Mouse (Mus musculus): ENCODE data around the gene Armt1. TPM values are rescaled to one million over a fixed set of nuclear protein-coding genes. Genes with fewer than 3 reads are reported as not detected.

Gene Armt1
- polyA plus RNA-seq (2015; fragmentation: Illumina TruSeq; extraction: RNeasy Lipid Tissue Mini Kit (QIAGEN cat#74804); ENCODE audit: insufficient read depth, low replicate concordance) = 37.4 TPM

GRCm38 (mm10) chr10:4432123-4432931, at the start of gene Armt1, which contains the start of gene Rmnd1:
TSS of gene Armt1 (plus strand) at chr10:4432467.
TSS of gene Rmnd1 (minus strand) at chr10:4432388.

GRCm38 (mm10) chr10:4387701-4388383, 44.4 kb upstream of the Armt1 start, which contains the start of gene Zbtb2:
TSS of gene Zbtb2 (minus strand) at chr10:4388108.

GRCm38 (mm10) chr10:4482355-4482754, 50.1 kb downstream of the Armt1 start, which contains the start of gene Ccdc170:
TSS of gene Ccdc170 (plus strand) at chr10:4482502.

Other genes with a start within 250 kb of the Armt1 start
- 22.6 TPM for gene Akap12, start 166.1 kb upstream of the Armt1 start, polyA plus RNA-seq (2015; fragmentation: Illumina TruSeq; extraction: RNeasy Lipid Tissue Mini Kit (QIAGEN cat#74804); ENCODE audit: insufficient read depth, low replicate concordance)
- 15.7 TPM for gene Zbtb2, start 44.4 kb upstream of the Armt1 start, polyA plus RNA-seq (2015; fragmentation: Illumina TruSeq; extraction: RNeasy Lipid Tissue Mini Kit (QIAGEN cat#74804); ENCODE audit: insufficient read depth, low replicate concordance)
- 114 TPM for gene Rmnd1, start 79 bp upstream of the Armt1 start, polyA plus RNA-seq (2015; fragmentation: Illumina TruSeq; extraction: RNeasy Lipid Tissue Mini Kit (QIAGEN cat#74804); ENCODE audit: insufficient read depth, low replicate concordance)
- gene Ccdc170, start 50.0 kb downstream of the Armt1 start, polyA plus RNA-seq (2015; fragmentation: Illumina TruSeq; extraction: RNeasy Lipid Tissue Mini Kit (QIAGEN cat#74804); ENCODE audit: insufficient read depth, low replicate concordance) = 0.07 TPM
- gene Esr1, start 179.1 kb downstream of the Armt1 start, polyA plus RNA-seq (2015; fragmentation: Illumina TruSeq; extraction: RNeasy Lipid Tissue Mini Kit (QIAGEN cat#74804); ENCODE audit: insufficient read depth, low replicate concordance) = 2.7 TPM

Measured in spleen, adult 10 weeks (tissue).